Mouse (Mus musculus): ENCODE measurements around the gene Cpa5. TPM values are rescaled to one million over a fixed set of nuclear protein-coding genes. Genes with fewer than 3 reads are reported as not detected.

Cpa5 gene
- polyA plus RNA-seq, 1 experiment from 2014 or later = not detected

DNA sequence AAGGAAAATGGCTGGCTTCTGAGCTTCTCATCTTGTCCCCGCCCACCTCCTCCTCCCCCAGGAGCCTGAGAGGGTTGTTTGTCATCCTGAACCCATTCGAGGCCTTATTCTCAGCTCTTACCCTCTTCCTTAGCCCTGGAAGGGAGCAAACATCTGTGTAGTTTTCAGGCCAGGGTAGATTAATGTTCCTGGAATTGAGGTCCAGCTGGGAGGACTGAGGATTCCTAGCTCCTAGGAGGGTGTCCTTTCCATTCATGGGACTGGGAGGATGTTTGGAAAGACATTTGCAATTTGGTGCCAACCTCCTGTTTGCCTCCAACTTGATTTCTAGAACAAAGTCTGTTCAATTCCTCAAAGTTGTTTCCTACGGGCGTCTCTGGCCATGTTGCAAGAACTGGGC lies 9.8 kb downstream of the Cpa5 start:
- peaks cover 3% of the 10 kb centered on the region; the same call in 1 of the 2 replicates for H3K27me3 ChIP-seq (replicated peaks; ENCODE audit: control insufficient read depth, insufficient read depth, low read length)
- 81% methylated on average over 4 of the region's 4 CpGs for WGBS
- H3K4me1 ChIP-seq (replicated peaks; ENCODE audit: control insufficient read depth, insufficient read depth, low read length) = no peaks in the 10 kb centered on the region
- no peak overlapping the region for H3K4me3 ChIP-seq (ENCODE audit: low read depth, low read length)
- H3K36me3 ChIP-seq (ENCODE audit: control insufficient read depth, insufficient read depth) = no peaks in the 10 kb centered on the region
- TF ChIP-seq CTCF (IDR thresholded peaks at IDR 0.05; ENCODE audit: low read depth) = no peak
- no peak overlapping the region for H3K4me2 ChIP-seq (replicated peaks; ENCODE audit: low read depth)
- H3K9ac ChIP-seq (ENCODE audit: low read depth, low read length) = no peak overlapping the region
- ATAC-seq = no peak
- H3K27ac ChIP-seq (ENCODE audit: low read depth, low read length) = no peak overlapping the region
- H3K9me3 ChIP-seq (ENCODE audit: control insufficient read depth) = no peaks in the 10 kb centered on the region

GRCm38 (mm10) chr6:30620994-30621393 lies 10.2 kb downstream of the Cpa5 start:
- no peak overlapping the region for H3K9ac ChIP-seq (ENCODE audit: low read depth, low read length)
- ATAC-seq = no peak
- no peak overlapping the region for H3K27ac ChIP-seq (ENCODE audit: low read depth, low read length)
- H3K4me3 ChIP-seq (ENCODE audit: low read depth, low read length) = no peak overlapping the region
- no peak overlapping the region for H3K4me2 ChIP-seq (replicated peaks; ENCODE audit: low read depth)
- 88% methylated on average over 6 of the region's 6 CpGs for WGBS
- TF ChIP-seq CTCF (IDR thresholded peaks at IDR 0.05; ENCODE audit: low read depth) = no peak
- H3K36me3 ChIP-seq (ENCODE audit: control insufficient read depth, insufficient read depth) = no peaks in the 10 kb centered on the region
- peaks cover 3% of the 10 kb centered on the region; the same call in 1 of the 2 replicates for H3K27me3 ChIP-seq (replicated peaks; ENCODE audit: control insufficient read depth, insufficient read depth, low read length)
- H3K9me3 ChIP-seq (ENCODE audit: control insufficient read depth) = no peaks in the 10 kb centered on the region
- no peaks in the 10 kb centered on the region for H3K4me1 ChIP-seq (replicated peaks; ENCODE audit: control insufficient read depth, insufficient read depth, low read length)

DNA sequence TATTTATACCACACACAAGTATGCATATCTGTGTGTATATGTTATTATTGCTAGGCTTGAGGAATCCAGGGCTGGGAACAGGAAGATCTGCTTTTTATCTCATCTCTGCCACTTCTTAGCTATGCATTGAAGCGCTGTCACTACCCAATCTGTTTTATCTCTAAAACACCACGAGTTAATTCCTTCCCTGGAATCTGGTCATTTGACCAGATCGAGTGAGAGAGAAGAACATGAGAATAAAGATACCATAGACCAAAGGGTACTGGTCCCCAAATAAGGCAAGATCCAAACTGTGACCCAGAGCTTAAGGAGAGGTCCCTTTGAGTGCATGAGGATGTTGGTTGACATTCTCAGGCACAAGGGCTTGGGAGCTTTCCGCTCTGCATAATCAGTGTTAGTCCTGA lies 11.2 kb downstream of the Cpa5 start:
- 45% methylated on average over 4 of the region's 4 CpGs for WGBS
- no peak for ATAC-seq
- Histone ChIP-seq H3K4me3 (ENCODE audit: low read depth, low read length) (no peak overlapping the region), H3K36me3 (ENCODE audit: control insufficient read depth, insufficient read depth) (no peaks in the 10 kb centered on the region), H3K9ac (ENCODE audit: low read depth, low read length) (no peak overlapping the region), H3K9me3 (ENCODE audit: control insufficient read depth) (no peaks in the 10 kb centered on the region), H3K27ac (ENCODE audit: low read depth, low read length) (no peak overlapping the region), H3K4me1 (replicated peaks; ENCODE audit: control insufficient read depth, insufficient read depth, low read length) (no peaks in the 10 kb centered on the region), H3K27me3 (replicated peaks; ENCODE audit: control insufficient read depth, insufficient read depth, low read length) (peaks cover 3% of the 10 kb centered on the region; the same call in 1 of the 2 replicates), H3K4me2 (replicated peaks; ENCODE audit: low read depth) (no peak overlapping the region)
- TF ChIP-seq CTCF (IDR thresholded peaks at IDR 0.05; ENCODE audit: low read depth) = no peak

DNA sequence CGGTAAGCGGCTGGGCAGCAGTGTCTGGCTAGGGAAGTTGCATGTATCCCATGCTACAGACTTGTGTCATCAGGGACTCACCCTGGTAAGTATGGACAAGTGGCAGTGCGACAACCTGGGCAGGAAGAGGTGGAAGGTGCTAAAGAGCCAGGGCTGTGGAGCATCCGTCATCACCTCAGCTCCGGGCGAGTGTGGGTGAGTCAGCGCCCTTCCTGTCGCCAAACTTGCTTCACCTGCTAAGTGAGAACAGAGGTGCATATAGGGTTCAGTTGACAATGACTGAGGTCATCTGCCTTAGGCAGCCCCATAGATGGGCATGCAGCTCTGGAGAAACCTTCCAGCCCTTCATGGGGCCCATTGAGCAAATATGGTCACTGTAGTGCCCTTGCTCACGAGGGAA lies 14.0 kb downstream of the Cpa5 start:
- H3K36me3 ChIP-seq (ENCODE audit: control insufficient read depth, insufficient read depth) = no peaks in the 10 kb centered on the region
- no peak overlapping the region for H3K27ac ChIP-seq (ENCODE audit: low read depth, low read length)
- 88% methylated on average over 9 of the region's 9 CpGs for WGBS
- H3K4me2 ChIP-seq (replicated peaks; ENCODE audit: low read depth) = no peak overlapping the region
- H3K9me3 ChIP-seq (ENCODE audit: control insufficient read depth) = no peaks in the 10 kb centered on the region
- no peak for TF ChIP-seq CTCF (IDR thresholded peaks at IDR 0.05; ENCODE audit: low read depth)
- no peaks in the 10 kb centered on the region for H3K4me1 ChIP-seq (replicated peaks; ENCODE audit: control insufficient read depth, insufficient read depth, low read length)
- H3K9ac ChIP-seq (ENCODE audit: low read depth, low read length) = no peak overlapping the region
- H3K27me3 ChIP-seq (replicated peaks; ENCODE audit: control insufficient read depth, insufficient read depth, low read length) = no peaks in the 10 kb centered on the region
- no peak for ATAC-seq
- no peak overlapping the region for H3K4me3 ChIP-seq (ENCODE audit: low read depth, low read length)

GRCm38 (mm10) chr6:30628152-30628551 lies 17.3 kb downstream of the Cpa5 start:
- TF ChIP-seq CTCF (IDR thresholded peaks at IDR 0.05; ENCODE audit: low read depth) = no peak
- Histone ChIP-seq H3K9me3 (ENCODE audit: control insufficient read depth) (no peaks in the 10 kb centered on the region), H3K4me3 (ENCODE audit: low read depth, low read length) (no peak overlapping the region), H3K4me2 (replicated peaks; ENCODE audit: low read depth) (no peak overlapping the region), H3K36me3 (ENCODE audit: control insufficient read depth, insufficient read depth) (no peaks in the 10 kb centered on the region), H3K9ac (ENCODE audit: low read depth, low read length) (no peak overlapping the region), H3K27ac (ENCODE audit: low read depth, low read length) (no peak overlapping the region), H3K27me3 (replicated peaks; ENCODE audit: control insufficient read depth, insufficient read depth, low read length) (no peaks in the 10 kb centered on the region), H3K4me1 (replicated peaks; ENCODE audit: control insufficient read depth, insufficient read depth, low read length) (no peaks in the 10 kb centered on the region)
- WGBS = 48% methylated on average over 6 of the region's 6 CpGs
- no peak for ATAC-seq

DNA sequence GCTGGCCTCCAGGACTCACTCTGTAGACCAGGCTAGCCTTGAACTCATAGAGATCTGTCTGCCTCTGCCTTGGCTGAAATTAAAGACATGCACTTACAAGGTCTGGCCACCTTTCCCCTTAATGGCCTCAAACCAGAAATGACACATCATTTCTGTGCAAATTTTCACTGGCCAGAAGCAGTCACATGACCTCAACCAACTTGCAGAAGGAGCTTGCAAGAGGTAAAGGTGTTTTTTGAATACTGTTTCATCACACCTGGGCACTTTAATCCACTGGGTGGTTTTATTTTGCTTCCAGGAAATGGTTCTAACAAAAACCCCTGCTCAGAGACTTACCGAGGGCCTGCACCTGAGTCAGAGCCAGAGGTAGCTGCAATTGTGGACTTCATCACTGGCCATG lies 19.2 kb downstream of the Cpa5 start:
- ATAC-seq = no peak
- no peak overlapping the region for H3K4me3 ChIP-seq (ENCODE audit: low read depth, low read length)
- 76% methylated on average over 1 of the region's 1 CpGs for WGBS

DNA sequence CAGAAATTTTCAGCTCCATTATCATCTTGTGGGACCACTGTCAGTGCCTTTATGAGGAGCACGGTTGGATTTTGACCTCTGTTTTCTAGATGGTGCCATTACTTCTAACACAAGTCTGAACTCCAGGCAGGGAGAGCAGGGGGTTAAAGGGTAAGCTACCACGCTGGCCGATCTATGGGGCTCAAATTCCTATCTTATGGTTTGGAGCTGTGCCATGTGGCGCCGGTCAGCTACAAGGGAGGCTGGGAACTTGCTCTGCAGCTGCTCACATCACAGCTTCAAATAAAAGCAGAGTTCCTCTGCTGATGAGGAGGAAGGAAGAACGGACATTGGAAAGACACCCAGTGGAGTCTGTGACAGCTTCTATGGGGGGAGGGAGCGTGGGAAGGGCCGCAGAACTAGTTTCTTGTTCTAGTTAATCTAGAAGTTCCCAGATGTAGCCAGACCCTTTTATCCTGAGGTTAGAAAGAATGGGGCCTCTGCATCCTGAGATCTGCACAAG lies 24.6 kb downstream of the Cpa5 start:
- H3K4me2 ChIP-seq (replicated peaks; ENCODE audit: low read depth) = no peak overlapping the region
- H3K9me3 ChIP-seq (ENCODE audit: control insufficient read depth) = no peaks in the 10 kb centered on the region
- ATAC-seq = no peak
- H3K27ac ChIP-seq (ENCODE audit: low read depth, low read length) = no peak overlapping the region
- no peaks in the 10 kb centered on the region for H3K27me3 ChIP-seq (replicated peaks; ENCODE audit: control insufficient read depth, insufficient read depth, low read length)
- no peak overlapping the region for H3K9ac ChIP-seq (ENCODE audit: low read depth, low read length)
- H3K4me3 ChIP-seq (ENCODE audit: low read depth, low read length) = no peak overlapping the region
- no peaks in the 10 kb centered on the region for H3K36me3 ChIP-seq (ENCODE audit: control insufficient read depth, insufficient read depth)
- H3K4me1 ChIP-seq (replicated peaks; ENCODE audit: control insufficient read depth, insufficient read depth, low read length) = 0 out of 2 replicates have a peak, but pooled peaks cover 5% of the 10 kb centered on the region
- no peak for TF ChIP-seq CTCF (IDR thresholded peaks at IDR 0.05; ENCODE audit: low read depth)
- WGBS = 46% methylated on average over 8 of the region's 8 CpGs

More for the DNA sequence above, 19.2 kb downstream of the Cpa5 start:
- Histone ChIP-seq H3K9me3 (ENCODE audit: control insufficient read depth) (no peaks in the 10 kb centered on the region), H3K9ac (ENCODE audit: low read depth, low read length) (no peak overlapping the region), H3K4me2 (replicated peaks; ENCODE audit: low read depth) (no peak overlapping the region), H3K4me1 (replicated peaks; ENCODE audit: control insufficient read depth, insufficient read depth, low read length) (no peaks in the 10 kb centered on the region), H3K36me3 (ENCODE audit: control insufficient read depth, insufficient read depth) (no peaks in the 10 kb centered on the region), H3K27ac (ENCODE audit: low read depth, low read length) (no peak overlapping the region), H3K27me3 (replicated peaks; ENCODE audit: control insufficient read depth, insufficient read depth, low read length) (no peaks in the 10 kb centered on the region)
- no peak for TF ChIP-seq CTCF (IDR thresholded peaks at IDR 0.05; ENCODE audit: low read depth)

All from intestine, postnatal 0 days (tissue).